Mouse (Mus musculus): ENCODE results near the gene Prox1. TPM values are rescaled to one million over a fixed set of nuclear protein-coding genes. Genes with fewer than 3 reads are reported as not detected.

The Prox1 gene
- polyA plus RNA-seq, 2 experiments = 2.6 to 3.1 TPM

DNA sequence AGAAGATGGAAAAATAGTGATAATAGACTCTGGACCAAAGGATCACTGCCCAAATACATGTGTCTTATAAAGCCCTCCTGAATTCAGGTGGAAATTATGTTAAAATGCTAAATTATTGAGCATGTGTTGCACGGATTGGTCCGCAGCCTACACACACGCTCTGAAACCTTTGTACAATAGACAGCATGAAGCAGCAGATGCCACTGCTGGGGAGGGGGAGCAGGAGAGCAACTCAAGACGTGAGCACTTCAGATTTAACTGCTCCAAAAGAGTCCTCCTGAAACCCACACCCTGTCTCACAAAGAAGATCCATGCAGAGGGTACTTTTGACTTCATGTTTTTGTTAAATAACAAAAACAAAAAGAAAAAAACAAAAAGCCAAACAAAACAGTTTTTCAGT, 5.0 kb downstream of the Prox1 start:
- H3K9ac ChIP-seq (ENCODE audit: low read depth, low read length, severe bottlenecking) = no peak overlapping the region
- DNase-seq (ENCODE audit: low spot score) = no peak
- H3K4me1 ChIP-seq (ENCODE audit: control insufficient read depth, insufficient read depth, low read length) = peaks cover 8% of the 10 kb centered on the region
- no peak for TF ChIP-seq POLR2A (IDR thresholded peaks at IDR 0.05; ENCODE audit: borderline replicate concordance, extremely low read depth, insufficient read depth, insufficient read length)
- H3K27ac ChIP-seq (replicated peaks; ENCODE audit: low read depth, low read length) = no peak overlapping the region
- no peak overlapping the region for H3K4me2 ChIP-seq (replicated peaks; ENCODE audit: low read depth, low read length, severe bottlenecking)
- H3K27me3 ChIP-seq (ENCODE audit: control insufficient read depth, insufficient read depth, low read length) = peaks cover 31% of the 10 kb centered on the region
- 45% methylated on average over 4 of the region's 4 CpGs for WGBS
- no peaks in the 10 kb centered on the region for H3K36me3 ChIP-seq (ENCODE audit: control insufficient read depth, insufficient read depth, low read length)
- no peak overlapping the region for H3K4me3 ChIP-seq (replicated peaks; ENCODE audit: low read length)
- no peaks in the 10 kb centered on the region for H3K9me3 ChIP-seq (ENCODE audit: control insufficient read depth, low read length)
- no peak for ATAC-seq (ENCODE audit: low FRiP score, low read depth)

- no peak overlapping the region for H3K9ac ChIP-seq (ENCODE audit: low read depth, low read length, severe bottlenecking)
- no peaks in the 10 kb centered on the region for H3K36me3 ChIP-seq (ENCODE audit: control insufficient read depth, insufficient read depth, low read length)
- H3K27ac ChIP-seq (replicated peaks; ENCODE audit: low read depth, low read length) = no peak overlapping the region
- no peak for TF ChIP-seq POLR2A (IDR thresholded peaks at IDR 0.05; ENCODE audit: borderline replicate concordance, extremely low read depth, insufficient read depth, insufficient read length)
- no peak overlapping the region for H3K4me2 ChIP-seq (replicated peaks; ENCODE audit: low read depth, low read length, severe bottlenecking)
- no peaks in the 10 kb centered on the region for H3K4me1 ChIP-seq (ENCODE audit: control insufficient read depth, insufficient read depth, low read length)
- DNase-seq (ENCODE audit: low spot score) = no peak
- no peak for ATAC-seq (ENCODE audit: low FRiP score, low read depth)
- WGBS = 86% methylated on average over 6 of the region's 6 CpGs
- H3K4me3 ChIP-seq (replicated peaks; ENCODE audit: low read length) = no peak overlapping the region
- no peaks in the 10 kb centered on the region for H3K9me3 ChIP-seq (ENCODE audit: control insufficient read depth, low read length)
- peaks cover 14% of the 10 kb centered on the region for H3K27me3 ChIP-seq (ENCODE audit: control insufficient read depth, insufficient read depth, low read length)
Observed at GRCm38 (mm10) chr1:190163471-190163870, 7.0 kb downstream of the Prox1 start.

GRCm38 (mm10) chr1:190161708-190162465, 8.6 kb downstream of the Prox1 start:
- ATAC-seq (ENCODE audit: low FRiP score, low read depth) (peak; percentile 53), DNase-seq (ENCODE audit: low spot score) (peak; percentile 61)
- no peak overlapping the region for H3K9ac ChIP-seq (ENCODE audit: low read depth, low read length, severe bottlenecking)
- TF ChIP-seq POLR2A (IDR thresholded peaks at IDR 0.05; ENCODE audit: borderline replicate concordance, extremely low read depth, insufficient read depth, insufficient read length) = no peak
- H3K4me3 ChIP-seq (replicated peaks; ENCODE audit: low read length) = no peak overlapping the region
- 0 out of 2 replicates have a peak, but pooled peaks cover 4% of the 10 kb centered on the region for H3K27me3 ChIP-seq (ENCODE audit: control insufficient read depth, insufficient read depth, low read length)
- no peaks in the 10 kb centered on the region for H3K4me1 ChIP-seq (ENCODE audit: control insufficient read depth, insufficient read depth, low read length)
- H3K4me2 ChIP-seq (replicated peaks; ENCODE audit: low read depth, low read length, severe bottlenecking) = no peak overlapping the region
- H3K36me3 ChIP-seq (ENCODE audit: control insufficient read depth, insufficient read depth, low read length) = no peaks in the 10 kb centered on the region
- WGBS = 74% methylated on average over 19 of the region's 19 CpGs
- H3K27ac ChIP-seq (replicated peaks; ENCODE audit: low read depth, low read length) = no peak overlapping the region
- no peaks in the 10 kb centered on the region for H3K9me3 ChIP-seq (ENCODE audit: control insufficient read depth, low read length)

DNA sequence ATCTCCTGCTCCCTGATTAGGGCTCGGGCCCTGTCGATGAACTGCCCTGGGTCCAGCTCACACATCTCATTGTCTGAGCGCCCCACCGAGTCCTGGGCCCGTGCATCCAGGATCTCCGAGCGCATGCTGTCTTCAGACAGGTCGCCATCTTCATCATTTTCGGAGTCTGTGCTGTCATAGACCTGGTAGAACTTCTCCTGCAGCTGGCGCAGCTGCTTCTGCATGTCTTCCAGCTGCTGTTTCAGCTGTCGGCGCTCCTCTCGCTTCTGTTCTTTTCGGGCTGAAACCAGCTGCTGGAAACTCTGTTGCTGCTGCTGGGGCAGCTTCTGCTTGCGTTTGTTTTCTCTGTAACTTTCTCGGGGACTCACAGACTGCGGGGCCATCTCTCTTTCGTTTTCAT, 9.2 kb downstream of the Prox1 start:
- Histone ChIP-seq H3K27me3 (ENCODE audit: control insufficient read depth, insufficient read depth, low read length) (0 out of 2 replicates have a peak, but pooled peaks cover 4% of the 10 kb centered on the region), H3K27ac (replicated peaks; ENCODE audit: low read depth, low read length) (no peak overlapping the region), H3K4me3 (replicated peaks; ENCODE audit: low read length) (no peak overlapping the region), H3K4me1 (ENCODE audit: control insufficient read depth, insufficient read depth, low read length) (no peaks in the 10 kb centered on the region), H3K9ac (ENCODE audit: low read depth, low read length, severe bottlenecking) (no peak overlapping the region), H3K4me2 (replicated peaks; ENCODE audit: low read depth, low read length, severe bottlenecking) (no peak overlapping the region), H3K9me3 (ENCODE audit: control insufficient read depth, low read length) (no peaks in the 10 kb centered on the region), H3K36me3 (ENCODE audit: control insufficient read depth, insufficient read depth, low read length) (no peaks in the 10 kb centered on the region)
- DNase-seq (ENCODE audit: low spot score) (peak; percentile 44), ATAC-seq (ENCODE audit: low FRiP score, low read depth) (peak; percentile 73; the same call in 1 of the 2 replicates)
- no peak for TF ChIP-seq POLR2A (IDR thresholded peaks at IDR 0.05; ENCODE audit: borderline replicate concordance, extremely low read depth, insufficient read depth, insufficient read length)
- WGBS = 77% methylated on average over 18 of the region's 18 CpGs

DNA sequence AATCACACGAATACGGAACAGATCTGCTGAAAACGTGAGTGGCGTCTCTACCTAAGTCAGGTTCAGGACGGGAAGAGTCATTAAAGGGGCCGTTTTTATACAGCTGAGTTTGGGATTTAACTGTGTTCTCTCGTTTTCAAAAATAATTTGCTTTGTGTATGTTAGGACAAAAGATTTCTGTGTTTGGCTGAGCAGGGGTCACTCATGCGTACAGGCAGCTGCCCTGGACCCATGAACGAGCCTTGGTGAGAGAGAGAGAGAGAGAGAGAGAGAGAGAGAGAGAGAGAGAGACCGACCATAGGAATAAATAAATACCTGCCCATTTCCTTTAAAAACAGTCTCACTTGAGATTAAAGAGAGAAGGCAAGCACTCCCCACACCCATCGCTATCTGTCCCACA, 11.1 kb downstream of the Prox1 start:
- Histone ChIP-seq H3K9ac (ENCODE audit: low read depth, low read length, severe bottlenecking) (no peak overlapping the region), H3K27me3 (ENCODE audit: control insufficient read depth, insufficient read depth, low read length) (0 out of 2 replicates have a peak, but pooled peaks cover 2% of the 10 kb centered on the region), H3K9me3 (ENCODE audit: control insufficient read depth, low read length) (no peaks in the 10 kb centered on the region), H3K4me1 (ENCODE audit: control insufficient read depth, insufficient read depth, low read length) (no peaks in the 10 kb centered on the region), H3K27ac (replicated peaks; ENCODE audit: low read depth, low read length) (no peak overlapping the region), H3K4me2 (replicated peaks; ENCODE audit: low read depth, low read length, severe bottlenecking) (no peak overlapping the region), H3K4me3 (replicated peaks; ENCODE audit: low read length) (no peak overlapping the region), H3K36me3 (ENCODE audit: control insufficient read depth, insufficient read depth, low read length) (no peaks in the 10 kb centered on the region)
- ATAC-seq (ENCODE audit: low FRiP score, low read depth) (no peak), DNase-seq (ENCODE audit: low spot score) (no peak)
- WGBS = 68% methylated on average over 11 of the region's 11 CpGs
- no peak for TF ChIP-seq POLR2A (IDR thresholded peaks at IDR 0.05; ENCODE audit: borderline replicate concordance, extremely low read depth, insufficient read depth, insufficient read length)

Data from limb, embryonic 14.5 days (tissue).